ENCODE assay signal across 7 mouse cellular contexts in genomic region chr10:81495151-81495550, GRCm38 (mm10). TPM values are rescaled to one million over a fixed set of nuclear protein-coding genes. Genes with fewer than 3 reads are reported as not detected.
DNase-seq lines count a peak whose midpoint lies in the region; ATAC-seq and TF ChIP-seq lines count a peak whose summit lies in the region.

No protein-coding gene starts in this region.

- DNase-seq in lung, embryonic 14.5 days = no peak
- no peak for DNase-seq in lung, adult 18-20 months
- DNase-seq in right cerebral cortex, postnatal 25 days = no peak

- H3K27me3 ChIP-seq in lung, embryonic 14.5 days (ENCODE audit: insufficient read depth, low read length) = no peaks in the 10 kb centered on the region
- H3K27me3 ChIP-seq in intestine, postnatal 0 days (replicated peaks; ENCODE audit: control insufficient read depth, insufficient read depth, low read length) = no peaks in the 10 kb centered on the region
- no peaks in the 10 kb centered on the region for H3K27me3 ChIP-seq in neural tube, embryonic 15.5 days (replicated peaks)

- peak overlapping the region; percentile 77 for H3K4me3 ChIP-seq in lung, embryonic 14.5 days (ENCODE audit: low read depth, low read length)
- H3K4me3 ChIP-seq in embryonic fibroblast, embryonic 13.5 days (ENCODE audit: insufficient read depth, low read length) = peak overlapping the region; percentile 99
- peak overlapping the region; percentile 80 for H3K4me3 ChIP-seq in intestine, postnatal 0 days (ENCODE audit: low read depth, low read length)
- H3K4me3 ChIP-seq in neural tube, embryonic 15.5 days (replicated peaks) = peak overlapping the region; percentile 74

- H3K9me3 ChIP-seq in lung, embryonic 14.5 days (ENCODE audit: low read depth, low read length) = no peaks in the 10 kb centered on the region
- no peaks in the 10 kb centered on the region for H3K9me3 ChIP-seq in intestine, postnatal 0 days (ENCODE audit: control insufficient read depth)
- H3K9me3 ChIP-seq in neural tube, embryonic 15.5 days (replicated peaks) = no peaks in the 10 kb centered on the region

- WGBS in lung, embryonic 14.5 days = 62% methylated on average over 6 of the region's 6 CpGs
- 51% methylated on average over 6 of the region's 6 CpGs for WGBS in intestine, postnatal 0 days
- WGBS in neural tube, embryonic 15.5 days = 79% methylated on average over 6 of the region's 6 CpGs

- H3K27ac ChIP-seq in lung, embryonic 14.5 days (ENCODE audit: low read depth) = no peak overlapping the region
- H3K27ac ChIP-seq in embryonic fibroblast, embryonic 13.5 days (ENCODE audit: insufficient read depth, low read length) = no peak overlapping the region
- H3K27ac ChIP-seq in intestine, postnatal 0 days (ENCODE audit: low read depth, low read length) = peak overlapping the region; percentile 55
- no peak overlapping the region for H3K27ac ChIP-seq in neural tube, embryonic 15.5 days (replicated peaks)

- TF ChIP-seq POLR2A in embryonic fibroblast, embryonic 13.5 days (IDR thresholded peaks at IDR 0.05; ENCODE audit: low read depth, low read length) = no peak

- H3K4me1 ChIP-seq in lung, embryonic 14.5 days (ENCODE audit: insufficient read depth) = peaks cover 11% of the 10 kb centered on the region; the same call in 1 of the 2 replicates
- no peaks in the 10 kb centered on the region for H3K4me1 ChIP-seq in embryonic fibroblast, embryonic 13.5 days (ENCODE audit: control insufficient read depth, insufficient read depth, low read length)
- peaks cover 21% of the 10 kb centered on the region for H3K4me1 ChIP-seq in intestine, postnatal 0 days (replicated peaks; ENCODE audit: control insufficient read depth, insufficient read depth, low read length)
- H3K4me1 ChIP-seq in neural tube, embryonic 15.5 days = peaks cover 30% of the 10 kb centered on the region

- H3K36me3 ChIP-seq in lung, embryonic 14.5 days (ENCODE audit: insufficient read depth) = peaks cover 34% of the 10 kb centered on the region
- peaks cover 37% of the 10 kb centered on the region for H3K36me3 ChIP-seq in intestine, postnatal 0 days (ENCODE audit: control insufficient read depth, insufficient read depth)
- peaks cover 32% of the 10 kb centered on the region for H3K36me3 ChIP-seq in neural tube, embryonic 15.5 days

- no peak for ATAC-seq in lung, embryonic 14.5 days (ENCODE audit: insufficient read depth)
- ATAC-seq in intestine, postnatal 0 days = no peak
- no peak for ATAC-seq in neural tube, embryonic 15.5 days (ENCODE audit: low FRiP score)
- no peak for ATAC-seq in megakaryocyte-erythroid progenitor cell, adult 5-6 weeks (replicated peaks; ENCODE audit: low FRiP score, low TSS enrichment, poor library complexity, severe bottlenecking)

- TF ChIP-seq CTCF in lung, embryonic 14.5 days (IDR thresholded peaks at IDR 0.05; ENCODE audit: low read depth) = no peak
- TF ChIP-seq CTCF in embryonic fibroblast, embryonic 13.5 days (IDR thresholded peaks at IDR 0.05; ENCODE audit: borderline replicate concordance, insufficient read depth, low read length) = no peak
- no peak for TF ChIP-seq CTCF in intestine, postnatal 0 days (IDR thresholded peaks at IDR 0.05; ENCODE audit: low read depth)

- H3K4me2 ChIP-seq in lung, embryonic 14.5 days = peak overlapping the region; percentile 99
- H3K4me2 ChIP-seq in intestine, postnatal 0 days (replicated peaks; ENCODE audit: low read depth) = peak overlapping the region; percentile 88
- peak overlapping the region; percentile 97 for H3K4me2 ChIP-seq in neural tube, embryonic 15.5 days

- peak overlapping the region; percentile 78 for H3K9ac ChIP-seq in lung, embryonic 14.5 days
- peak overlapping the region; percentile 84 for H3K9ac ChIP-seq in intestine, postnatal 0 days (ENCODE audit: low read depth, low read length)
- H3K9ac ChIP-seq in neural tube, embryonic 15.5 days (replicated peaks) = peak overlapping the region; percentile 84

RNA-seq across cellular contexts. Expression of gene Ncln, which starts 1.0 kb away (rescaled TPM):
- 82.1 and 97.3 TPM in 2 replicates for polyA plus RNA-seq in lung, embryonic 14.5 days (2014; fragmentation: Nextera tagmentation; extraction: Ambion mirVana)
- polyA plus RNA-seq in embryonic fibroblast, embryonic 13.5 days (2011; ENCODE audit: insufficient read length, low read depth, missing spikeins) = 61.5 and 62.8 TPM in 2 replicates
- 58.6 and 61.1 TPM in 2 replicates for polyA plus RNA-seq in intestine, postnatal 0 days (2015; fragmentation: Nextera tagmentation; extraction: Ambion mirVana)
- 68.5 and 70.3 TPM in 2 replicates for polyA plus RNA-seq in neural tube, embryonic 15.5 days (2015; fragmentation: Nextera tagmentation; extraction: Ambion mirVana)
- 91.4 and 117 TPM in 2 replicates for total RNA-seq in megakaryocyte-erythroid progenitor cell, adult 5-6 weeks (2014; fragmentation: Nextera tagmentation)
- 42.4 and 71.2 TPM in 2 replicates for total RNA-seq in megakaryocyte-erythroid progenitor cell, adult 5-6 weeks (2017)

RNA-seq across cellular contexts. Expression of gene S1pr4, which starts 4.8 kb away (rescaled TPM):
- 1.3 and 1.7 TPM in 2 replicates for polyA plus RNA-seq in lung, embryonic 14.5 days (2014; fragmentation: Nextera tagmentation; extraction: Ambion mirVana)
- polyA plus RNA-seq in embryonic fibroblast, embryonic 13.5 days (2011; ENCODE audit: insufficient read length, low read depth, missing spikeins) = not detected in 2 replicates
- 0.50 and 0.74 TPM in 2 replicates for polyA plus RNA-seq in intestine, postnatal 0 days (2015; fragmentation: Nextera tagmentation; extraction: Ambion mirVana)
- polyA plus RNA-seq in neural tube, embryonic 15.5 days (2015; fragmentation: Nextera tagmentation; extraction: Ambion mirVana) = 0.69 and 2.1 TPM in 2 replicates
- 19.0 and 22.2 TPM in 2 replicates for total RNA-seq in megakaryocyte-erythroid progenitor cell, adult 5-6 weeks (2014; fragmentation: Nextera tagmentation)
- total RNA-seq in megakaryocyte-erythroid progenitor cell, adult 5-6 weeks (2017) = 17.2 and 18.9 TPM in 2 replicates

RNA-seq across cellular contexts. Expression of gene Celf5, which starts 12.6 kb away (rescaled TPM):
- 0.09 and 0.30 TPM in 2 replicates for polyA plus RNA-seq in lung, embryonic 14.5 days (2014; fragmentation: Nextera tagmentation; extraction: Ambion mirVana)
- 4.4 and 4.5 TPM in 2 replicates for polyA plus RNA-seq in embryonic fibroblast, embryonic 13.5 days (2011; ENCODE audit: insufficient read length, low read depth, missing spikeins)
- polyA plus RNA-seq in intestine, postnatal 0 days (2015; fragmentation: Nextera tagmentation; extraction: Ambion mirVana) = 0.76 and 1.0 TPM in 2 replicates
- polyA plus RNA-seq in neural tube, embryonic 15.5 days (2015; fragmentation: Nextera tagmentation; extraction: Ambion mirVana) = 54.8 and 62.5 TPM in 2 replicates
- total RNA-seq in megakaryocyte-erythroid progenitor cell, adult 5-6 weeks (2014; fragmentation: Nextera tagmentation) = 0.32 TPM in 1 of 2 replicates, not detected in the other
- total RNA-seq in megakaryocyte-erythroid progenitor cell, adult 5-6 weeks (2017) = 0.38 TPM in 1 of 2 replicates, not detected in the other

RNA-seq across cellular contexts. Expression of gene Gna15, which starts 28.9 kb away (rescaled TPM):
- polyA plus RNA-seq in lung, embryonic 14.5 days (2014; fragmentation: Nextera tagmentation; extraction: Ambion mirVana) = 1.1 and 1.7 TPM in 2 replicates
- 0.83 TPM in 1 of 2 replicates, not detected in the other for polyA plus RNA-seq in embryonic fibroblast, embryonic 13.5 days (2011; ENCODE audit: insufficient read length, low read depth, missing spikeins)
- 0.64 and 0.78 TPM in 2 replicates for polyA plus RNA-seq in intestine, postnatal 0 days (2015; fragmentation: Nextera tagmentation; extraction: Ambion mirVana)
- polyA plus RNA-seq in neural tube, embryonic 15.5 days (2015; fragmentation: Nextera tagmentation; extraction: Ambion mirVana) = 1.7 and 2.6 TPM in 2 replicates
- 41.4 and 48.1 TPM in 2 replicates for total RNA-seq in megakaryocyte-erythroid progenitor cell, adult 5-6 weeks (2014; fragmentation: Nextera tagmentation)
- 42.6 and 45.2 TPM in 2 replicates for total RNA-seq in megakaryocyte-erythroid progenitor cell, adult 5-6 weeks (2017)

RNA-seq across cellular contexts. Expression of gene Nfic, which starts 39.7 kb away (rescaled TPM):
- polyA plus RNA-seq in lung, embryonic 14.5 days (2014; fragmentation: Nextera tagmentation; extraction: Ambion mirVana) = 86.0 and 86.5 TPM in 2 replicates
- 64.3 and 84.8 TPM in 2 replicates for polyA plus RNA-seq in embryonic fibroblast, embryonic 13.5 days (2011; ENCODE audit: insufficient read length, low read depth, missing spikeins)
- polyA plus RNA-seq in intestine, postnatal 0 days (2015; fragmentation: Nextera tagmentation; extraction: Ambion mirVana) = 29.2 and 35.1 TPM in 2 replicates
- 35.0 and 35.8 TPM in 2 replicates for polyA plus RNA-seq in neural tube, embryonic 15.5 days (2015; fragmentation: Nextera tagmentation; extraction: Ambion mirVana)
- 10.6 and 15.9 TPM in 2 replicates for total RNA-seq in megakaryocyte-erythroid progenitor cell, adult 5-6 weeks (2014; fragmentation: Nextera tagmentation)
- total RNA-seq in megakaryocyte-erythroid progenitor cell, adult 5-6 weeks (2017) = 3.0 and 3.4 TPM in 2 replicates

Comparison
In these comparisons a context has a peak if more than half of its experiments do, and no peak if none do; other contexts are left out.
1. RNA of gene Celf5, which starts 12.6 kb away (polyA plus RNA-seq): 54.8 to 62.5 TPM in neural tube, embryonic 15.5 days; 4.4 to 4.5 TPM in embryonic fibroblast, embryonic 13.5 days, 0.76 to 1.0 TPM in intestine, postnatal 0 days and 0.09 to 0.30 TPM in lung, embryonic 14.5 days; every median in the first group is over 10 times any median in the second.
2. Peak in every context shown above with its lines, with median percentiles within 50 percentile points of each other: H3K4me2 ChIP-seq, H3K4me3 ChIP-seq and H3K9ac ChIP-seq.